Mouse (Mus musculus): ENCODE results near the gene Tulp2.
"Not testable (repeated sequence)": the region's sequence is repeated elsewhere in the genome, so short reads cannot be mapped to it uniquely, and the experiment has no call there.

Tulp2 gene

GRCm38 (mm10) chr7:45486761-45487415 lies 5.2 kb downstream of the Tulp2 start, which contains the start of gene Gm45808:
Gm45808 (minus strand) TSS chr7:45486811.
- in situ Hi-C loops (cut with MboI; ENCODE audit: low sequenced_read_pairs), result no loop called here

GRCm38 (mm10) chr7:45487861-45488292 lies 6.2 kb downstream of the Tulp2 start:
- in situ Hi-C loops (cut with MboI; ENCODE audit: low sequenced_read_pairs), result no loop called here

GRCm38 (mm10) chr7:45488293-45489204 lies 6.9 kb downstream of the Tulp2 start, which contains the start of gene Dhdh:
Dhdh (minus strand) TSS chr7:45488805.
- in situ Hi-C loops (cut with MboI; ENCODE audit: low sequenced_read_pairs), result no loop called here

- in situ Hi-C loops (cut with MboI; ENCODE audit: low sequenced_read_pairs), result no loop called here
Observed at GRCm38 (mm10) chr7:45489578-45489977, 7.9 kb downstream of the Tulp2 start.

GRCm38 (mm10) chr7:45490822-45491221 lies 9.1 kb downstream of the Tulp2 start:
- in situ Hi-C loops (cut with MboI; ENCODE audit: low sequenced_read_pairs), result no loop called here

- in situ Hi-C loops (cut with MboI; ENCODE audit: low sequenced_read_pairs), result no loop called here
Observed at GRCm38 (mm10) chr7:45491264-45491663, 9.6 kb downstream of the Tulp2 start.

GRCm38 (mm10) chr7:45492225-45492844 lies 10.7 kb downstream of the Tulp2 start:
- in situ Hi-C loops (cut with MboI; ENCODE audit: low sequenced_read_pairs), result no loop called here

GRCm38 (mm10) chr7:45492951-45493350 lies 11.3 kb downstream of the Tulp2 start:
- in situ Hi-C loops (cut with MboI; ENCODE audit: low sequenced_read_pairs), result no loop called here

- in situ Hi-C loops (cut with MboI; ENCODE audit: low sequenced_read_pairs), result no loop called here
Observed at GRCm38 (mm10) chr7:45494548-45494947, 12.9 kb downstream of the Tulp2 start.

GRCm38 (mm10) chr7:45498427-45498826 lies 16.8 kb downstream of the Tulp2 start:
- in situ Hi-C loops (cut with MboI; ENCODE audit: low sequenced_read_pairs), result no loop called here

- in situ Hi-C loops (cut with MboI; ENCODE audit: low sequenced_read_pairs), result no loop called here
Observed at GRCm38 (mm10) chr7:45507583-45507982, 25.9 kb downstream of the Tulp2 start.

- in situ Hi-C loops (cut with MboI; ENCODE audit: low sequenced_read_pairs), result no loop called here
Observed at GRCm38 (mm10) chr7:45508561-45508960, 26.9 kb downstream of the Tulp2 start.

- in situ Hi-C loops (cut with MboI; ENCODE audit: low sequenced_read_pairs), result no loop called here
Observed at GRCm38 (mm10) chr7:45509181-45509882, 27.7 kb downstream of the Tulp2 start.

- in situ Hi-C loops (cut with MboI; ENCODE audit: low sequenced_read_pairs), result no loop called here
Observed at GRCm38 (mm10) chr7:45509912-45510787, 28.5 kb downstream of the Tulp2 start, which contains the start of gene Nucb1. Nucb1 (minus strand) TSS chr7:45510406.

- in situ Hi-C loops (cut with MboI; ENCODE audit: low sequenced_read_pairs), result no loop called here
Observed at GRCm38 (mm10) chr7:45514411-45514810, 32.7 kb downstream of the Tulp2 start.

- in situ Hi-C loops (cut with MboI; ENCODE audit: low sequenced_read_pairs), result no loop called here
Observed at GRCm38 (mm10) chr7:45515436-45515835, 33.8 kb downstream of the Tulp2 start.

GRCm38 (mm10) chr7:45516846-45517245 lies 35.2 kb downstream of the Tulp2 start:
- in situ Hi-C loops (cut with MboI; ENCODE audit: low sequenced_read_pairs), result not testable (repeated sequence)

GRCm38 (mm10) chr7:45518618-45519017 lies 36.9 kb downstream of the Tulp2 start:
- in situ Hi-C loops (cut with MboI; ENCODE audit: low sequenced_read_pairs), result no loop called here

GRCm38 (mm10) chr7:45519345-45520120 lies 37.9 kb downstream of the Tulp2 start:
- in situ Hi-C loops (cut with MboI; ENCODE audit: low sequenced_read_pairs), result no loop called here
